Mouse (Mus musculus) hindbrain, embryonic 13.5 days (tissue): ENCODE data around the gene Nln. TPM values are rescaled to one million over a fixed set of nuclear protein-coding genes. Genes with fewer than 3 reads are reported as not detected.

Experiments
- ATAC-seq: fragments of 200-750 bp; cut with Nextera tagmentation; 2 replicates; pipeline ENCODE4 v1.8.0; 2017; ENCODE audit warnings: moderate TSS enrichment; ENCODE audit not compliant: low FRiP score
- H3K27ac ChIP-seq: fragments of 300-500 bp; sonication (generic); 2 replicates; pipeline ENCODE4 v1.5.1; 2015; ENCODE audit warnings: inconsistent platforms, mild to moderate bottlenecking, moderate library complexity
- H3K27me3 ChIP-seq: fragments of 300-500 bp; sonication (generic); 2 replicates; pipeline ENCODE4 v1.6.1; 2015; ENCODE audit warnings: mild to moderate bottlenecking, inconsistent platforms
- H3K36me3 ChIP-seq: fragments of 300-500 bp; sonication (generic); 2 replicates; pipeline ENCODE4 v1.6.1; 2015; ENCODE audit warnings: mild to moderate bottlenecking, inconsistent platforms
- H3K4me1 ChIP-seq: fragments of 300-500 bp; sonication (generic); replicated peaks from 2 replicates; pipeline ENCODE4 v1.6.1; 2015; ENCODE audit warnings: inconsistent platforms
- H3K4me2 ChIP-seq: fragments of 300-500 bp; sonication (generic); 2 replicates; pipeline ENCODE4 v1.6.1; 2015; ENCODE audit warnings: inconsistent platforms, mild to moderate bottlenecking, moderate library complexity
- H3K4me3 ChIP-seq: fragments of 300-500 bp; sonication (generic); 2 replicates; pipeline ENCODE4 v1.5.1; 2015; ENCODE audit warnings: mild to moderate bottlenecking, inconsistent platforms
- H3K9ac ChIP-seq: fragments of 300-500 bp; sonication (generic); 2 replicates; pipeline ENCODE4 v1.6.1; 2015; ENCODE audit warnings: mild to moderate bottlenecking, inconsistent platforms
- H3K9me3 ChIP-seq: fragments of 300-500 bp; sonication (generic); 2 replicates; pipeline ENCODE4 v1.6.1; 2016; ENCODE audit warnings: inconsistent platforms
- WGBS: fragments of 180-500 bp; shearing (Covaris S2); methylation state at CpG from one replicate; pipeline ENCODE4 v1.1.7; 2015; 5-methylcytosine and 5-hydroxymethylcytosine counted together
- polyA plus RNA-seq: library from polyadenylated mRNA; unstranded; fragments of >200 nt; fragmentation: Nextera tagmentation; extraction: Ambion mirVana; gene quantifications from 2 replicates; pipeline ENCODE4 v1.2.1, GENCODE M21; 2015

The Nln gene
- polyA plus RNA-seq, 1 experiment from 2014 or later, result 41.9 TPM

- no peaks in the 10 kb centered on the region for H3K9me3 ChIP-seq
- no peak overlapping the region for H3K27ac ChIP-seq
- no peak overlapping the region for H3K4me3 ChIP-seq
- peak; percentile 73; the same call in 1 of the 2 replicates for ATAC-seq
- no peaks in the 10 kb centered on the region for H3K4me1 ChIP-seq
- 14% methylated on average over 1 of the region's 1 CpGs for WGBS
- H3K9ac ChIP-seq, result no peak overlapping the region
- no peaks in the 10 kb centered on the region for H3K27me3 ChIP-seq
- H3K36me3 ChIP-seq, result no peaks in the 10 kb centered on the region
- no peak overlapping the region for H3K4me2 ChIP-seq
Observed at GRCm38 (mm10) chr13:104089387-104089786, 20.0 kb downstream of the Nln start.

- Histone ChIP-seq H3K9ac (no peak overlapping the region), H3K27ac (no peak overlapping the region), H3K4me3 (no peak overlapping the region), H3K9me3 (no peaks in the 10 kb centered on the region), H3K4me1 (no peaks in the 10 kb centered on the region), H3K27me3 (no peaks in the 10 kb centered on the region), H3K36me3 (no peaks in the 10 kb centered on the region), H3K4me2 (no peak overlapping the region)
- ATAC-seq, result no peak
- 89% methylated on average over 2 of the region's 2 CpGs for WGBS
Observed at GRCm38 (mm10) chr13:104084600-104084999, 24.8 kb downstream of the Nln start.

- Histone ChIP-seq H3K4me1 (no peaks in the 10 kb centered on the region), H3K9ac (no peak overlapping the region), H3K4me2 (no peak overlapping the region), H3K36me3 (peaks cover 3% of the 10 kb centered on the region; the same call in 1 of the 2 replicates), H3K4me3 (no peak overlapping the region), H3K27me3 (no peaks in the 10 kb centered on the region), H3K27ac (no peak overlapping the region), H3K9me3 (no peaks in the 10 kb centered on the region)
- ATAC-seq, result no peak
- 89% methylated on average over 7 of the region's 7 CpGs for WGBS
Observed at GRCm38 (mm10) chr13:104082504-104082903, 26.9 kb downstream of the Nln start.

- Histone ChIP-seq H3K36me3 (peaks cover 20% of the 10 kb centered on the region), H3K9ac (no peak overlapping the region), H3K4me1 (no peaks in the 10 kb centered on the region), H3K9me3 (no peaks in the 10 kb centered on the region), H3K27me3 (no peaks in the 10 kb centered on the region), H3K4me2 (no peak overlapping the region), H3K4me3 (no peak overlapping the region), H3K27ac (no peak overlapping the region)
- WGBS, result 83% methylated on average over 6 of the region's 6 CpGs
- no peak for ATAC-seq
Observed at GRCm38 (mm10) chr13:104076993-104077392, 32.4 kb downstream of the Nln start.

- ATAC-seq, result no peak
- 86% methylated on average over 10 of the region's 10 CpGs for WGBS
- Histone ChIP-seq H3K9ac (no peak overlapping the region), H3K27me3 (no peaks in the 10 kb centered on the region), H3K9me3 (no peaks in the 10 kb centered on the region), H3K27ac (no peak overlapping the region), H3K36me3 (peaks cover 30% of the 10 kb centered on the region), H3K4me2 (no peak overlapping the region), H3K4me3 (no peak overlapping the region), H3K4me1 (no peaks in the 10 kb centered on the region)
Observed at GRCm38 (mm10) chr13:104074731-104075130, 34.7 kb downstream of the Nln start.

- no peak overlapping the region for H3K27ac ChIP-seq
- H3K36me3 ChIP-seq, result peaks cover 35% of the 10 kb centered on the region
- WGBS, result 97% methylated on average over 8 of the region's 8 CpGs
Observed at GRCm38 (mm10) chr13:104074230-104074629, 35.2 kb downstream of the Nln start.

GRCm38 (mm10) chr13:104072351-104072750 lies 37.1 kb downstream of the Nln start:
- Histone ChIP-seq H3K4me2 (no peak overlapping the region), H3K9me3 (no peaks in the 10 kb centered on the region), H3K4me1 (no peaks in the 10 kb centered on the region), H3K4me3 (no peak overlapping the region), H3K27ac (no peak overlapping the region), H3K36me3 (peaks cover 44% of the 10 kb centered on the region), H3K27me3 (no peaks in the 10 kb centered on the region), H3K9ac (no peak overlapping the region)
- ATAC-seq, result no peak
- 91% methylated on average over 9 of the region's 9 CpGs for WGBS

More at GRCm38 (mm10) chr13:104074230-104074629, 35.2 kb downstream of the Nln start:
- H3K4me2 ChIP-seq, result no peak overlapping the region
- no peaks in the 10 kb centered on the region for H3K4me1 ChIP-seq
- no peaks in the 10 kb centered on the region for H3K27me3 ChIP-seq
- no peak overlapping the region for H3K9ac ChIP-seq
- no peak for ATAC-seq
- H3K9me3 ChIP-seq, result no peaks in the 10 kb centered on the region
- no peak overlapping the region for H3K4me3 ChIP-seq

GRCm38 (mm10) chr13:104070703-104071102 lies 38.7 kb downstream of the Nln start:
- Histone ChIP-seq H3K27ac (no peak overlapping the region), H3K27me3 (no peaks in the 10 kb centered on the region), H3K4me1 (no peaks in the 10 kb centered on the region), H3K4me3 (no peak overlapping the region), H3K36me3 (peaks cover 40% of the 10 kb centered on the region), H3K9me3 (no peaks in the 10 kb centered on the region), H3K4me2 (no peak overlapping the region), H3K9ac (no peak overlapping the region)
- no peak for ATAC-seq
- 86% methylated on average over 3 of the region's 3 CpGs for WGBS

- Histone ChIP-seq H3K4me2 (no peak overlapping the region), H3K27ac (no peak overlapping the region), H3K9ac (no peak overlapping the region), H3K27me3 (no peaks in the 10 kb centered on the region), H3K4me1 (no peaks in the 10 kb centered on the region), H3K4me3 (no peak overlapping the region), H3K9me3 (no peaks in the 10 kb centered on the region), H3K36me3 (peaks cover 43% of the 10 kb centered on the region)
- 89% methylated on average over 11 of the region's 11 CpGs for WGBS
- no peak for ATAC-seq
Observed at GRCm38 (mm10) chr13:104069216-104069615, 40.2 kb downstream of the Nln start.

GRCm38 (mm10) chr13:104065649-104066347 lies 43.6 kb downstream of the Nln start:
- Histone ChIP-seq H3K4me1 (peaks cover 10% of the 10 kb centered on the region), H3K36me3 (peaks cover 46% of the 10 kb centered on the region), H3K4me3 (no peak overlapping the region), H3K27me3 (no peaks in the 10 kb centered on the region), H3K27ac (no peak overlapping the region), H3K9me3 (no peaks in the 10 kb centered on the region), H3K9ac (no peak overlapping the region), H3K4me2 (no peak overlapping the region)
- no peak for ATAC-seq
- WGBS, result 47% methylated on average over 2 of the region's 2 CpGs

GRCm38 (mm10) chr13:104063061-104063460 lies 46.4 kb downstream of the Nln start:
- WGBS, result 84% methylated on average over 9 of the region's 9 CpGs
- Histone ChIP-seq H3K36me3 (peaks cover 37% of the 10 kb centered on the region), H3K9ac (no peak overlapping the region), H3K9me3 (no peaks in the 10 kb centered on the region), H3K4me1 (peaks cover 10% of the 10 kb centered on the region), H3K27me3 (no peaks in the 10 kb centered on the region), H3K27ac (no peak overlapping the region), H3K4me3 (no peak overlapping the region), H3K4me2 (no peak overlapping the region)
- ATAC-seq, result no peak

GRCm38 (mm10) chr13:104061975-104062750 lies 47.3 kb downstream of the Nln start:
- no peak overlapping the region for H3K9ac ChIP-seq
- peak overlapping the region; percentile 44; the same call in 1 of the 2 replicates for H3K27ac ChIP-seq
- peaks cover 10% of the 10 kb centered on the region for H3K4me1 ChIP-seq
- H3K27me3 ChIP-seq, result no peaks in the 10 kb centered on the region
- no peak overlapping the region for H3K4me2 ChIP-seq
- H3K9me3 ChIP-seq, result no peaks in the 10 kb centered on the region
- H3K36me3 ChIP-seq, result peaks cover 42% of the 10 kb centered on the region
- H3K4me3 ChIP-seq, result no peak overlapping the region
- no peak; the same call in 1 of the 2 replicates for ATAC-seq
- WGBS, result 66% methylated on average over 2 of the region's 2 CpGs
